Mouse (Mus musculus) cerebellum, adult 2 months (tissue): ENCODE data around the gene Sprn.
"Not testable (repeated sequence)": the region's sequence is repeated elsewhere in the genome, so short reads cannot be mapped to it uniquely, and the experiment has no call there.

Experiments
- CTCF ChIP-seq: fragments of 200-500 bp; IDR thresholded peaks from 2 replicates; pipeline ENCODE4 v1.5.1; 2011; ENCODE audit warnings: low read depth, mild to moderate bottlenecking, control low read depth, low read length, moderate library complexity, borderline replicate concordance; ENCODE audit not compliant: insufficient read depth
- POLR2A ChIP-seq: fragments of 200-500 bp; IDR thresholded peaks from 2 replicates; pipeline ENCODE4 v1.6.1; 2011; ENCODE audit warnings: low read length, control low read depth, borderline replicate concordance; ENCODE audit not compliant: insufficient read depth

- not testable (repeated sequence) for TF ChIP-seq POLR2A, CTCF
Measured at GRCm38 (mm10) chr7:140132184-140132583, 22.5 kb downstream of the Sprn start.
